Mouse (Mus musculus): Measurements from ENCODE around the gene Matn4. TPM values are rescaled to one million over a fixed set of nuclear protein-coding genes. Genes with fewer than 3 reads are reported as not detected.
"Not testable (repeated sequence)": the region's sequence is repeated elsewhere in the genome, so short reads cannot be mapped to it uniquely, and the experiment has no call there.

The Matn4 gene
- total RNA-seq, 1 experiment = 2.3 TPM

DNA sequence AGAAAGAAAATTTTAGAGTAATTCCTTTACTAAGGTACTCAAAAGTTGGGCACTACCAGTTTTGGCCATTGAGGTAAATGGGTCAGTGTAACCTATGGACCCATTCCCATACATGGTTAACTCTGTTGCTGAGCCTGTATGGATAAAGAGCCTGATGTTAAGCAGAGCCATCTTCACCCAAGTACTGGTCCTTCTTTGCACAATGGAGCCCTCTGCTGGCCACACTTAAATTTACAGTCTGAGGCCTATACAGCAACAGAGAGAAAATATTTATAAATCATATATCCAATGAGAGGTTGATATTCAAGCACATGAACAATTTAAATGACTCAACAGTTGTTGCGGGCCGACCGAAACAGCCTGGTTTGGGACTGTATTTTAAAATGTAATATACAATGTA, 56.0 kb downstream of the Matn4 start:
- in situ Hi-C loops (cut with MboI; ENCODE audit: low sequenced_read_pairs in 2 of 2, unreplicated experiment in 2 of 2) = loop anchor here in 1 of 2 experiments (10.0 kb wide), 1 partner anchor 244 kb away; no protein-coding TSS in a partner anchor
- Histone ChIP-seq H3K4me3 (ENCODE audit: insufficient read depth in 1 of 2, low read depth in 1 of 2, low read length in 2 of 2, poor library complexity in 1 of 2, severe bottlenecking in 1 of 2) (no peak overlapping the region), H3K27ac (ENCODE audit: insufficient read depth, low read depth, low read length, poor library complexity, severe bottlenecking) (no peak overlapping the region), H3K36me3 (ENCODE audit: control insufficient read depth, insufficient read depth, low read length, poor library complexity, severe bottlenecking) (no peaks in the 10 kb centered on the region), H3K4me1 (ENCODE audit: control insufficient read depth in 2 of 2, insufficient read depth in 2 of 2, low read length in 2 of 2, poor library complexity in 1 of 2) (no peaks in the 10 kb centered on the region), H3K9me3 (ENCODE audit: control insufficient read depth, insufficient read depth, low read depth, low read length) (no peaks in the 10 kb centered on the region), H3K9ac (ENCODE audit: insufficient read depth, low read depth, low read length, poor library complexity, severe bottlenecking) (no peak overlapping the region)
- TF ChIP-seq ZC3H11A (IDR thresholded peaks at IDR 0.05; ENCODE audit: borderline replicate concordance, low read depth, low read length) = peak; percentile 64
- no peak for TF ChIP-seq MAFK (IDR thresholded peaks at IDR 0.05; ENCODE audit: insufficient read depth, low read depth, low read length)
- DNase-seq (ENCODE audit: low read depth, low spot score) = peak; percentile 34

DNA sequence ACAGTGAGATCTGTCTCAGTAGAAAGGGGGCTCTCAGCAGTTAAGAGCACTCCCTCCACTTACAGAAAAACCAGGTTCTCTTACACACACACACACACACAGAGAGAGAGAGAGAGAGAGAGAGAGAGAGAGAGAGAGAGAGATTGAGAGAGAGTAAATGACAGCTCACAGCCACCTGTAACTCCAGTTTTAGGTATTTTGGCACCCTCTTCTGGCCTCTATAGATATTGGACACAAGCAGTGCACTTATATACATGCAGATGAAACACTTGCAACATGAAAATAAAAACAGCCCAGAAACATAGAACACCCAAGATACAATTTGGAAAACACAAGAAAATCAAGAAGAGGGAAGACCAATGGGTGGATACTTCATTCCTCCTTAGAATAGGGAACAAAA, 57.3 kb downstream of the Matn4 start:
- H3K36me3 ChIP-seq (ENCODE audit: control insufficient read depth, insufficient read depth, low read length, poor library complexity, severe bottlenecking); H3K27ac ChIP-seq (ENCODE audit: insufficient read depth, low read depth, low read length, poor library complexity, severe bottlenecking); H3K9ac ChIP-seq (ENCODE audit: insufficient read depth, low read depth, low read length, poor library complexity, severe bottlenecking); H3K4me1 ChIP-seq (ENCODE audit: control insufficient read depth in 2 of 2, insufficient read depth in 2 of 2, low read length in 2 of 2, poor library complexity in 1 of 2); H3K4me3 ChIP-seq (ENCODE audit: insufficient read depth in 1 of 2, low read depth in 1 of 2, low read length in 2 of 2, poor library complexity in 1 of 2, severe bottlenecking in 1 of 2); DNase-seq (ENCODE audit: low read depth, low spot score); H3K9me3 ChIP-seq (ENCODE audit: control insufficient read depth, insufficient read depth, low read depth, low read length): not testable (repeated sequence)
- in situ Hi-C loops (cut with MboI; ENCODE audit: low sequenced_read_pairs in 2 of 2, unreplicated experiment in 2 of 2) = loop anchor here in 1 of 2 experiments (10.0 kb wide), 1 partner anchor 243 kb away; no protein-coding TSS in a partner anchor

DNA sequence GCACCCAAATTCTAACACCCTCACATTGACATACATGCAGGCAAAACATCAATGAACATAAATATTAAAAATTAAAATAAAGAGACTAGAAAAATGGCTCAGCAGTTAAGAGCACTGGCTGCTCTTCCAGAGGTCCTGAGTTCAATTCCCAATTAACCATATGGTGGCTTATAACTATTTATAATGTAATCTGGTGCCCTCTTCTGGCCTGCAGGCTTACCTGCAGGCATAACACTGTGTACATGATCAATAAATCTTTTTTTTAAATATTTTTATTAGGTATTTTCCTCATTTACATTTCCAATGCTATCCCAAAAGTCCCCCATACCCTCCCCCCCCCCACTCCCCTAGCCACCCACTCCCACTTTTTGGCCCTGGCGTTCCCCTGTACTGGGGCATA, 61.2 kb downstream of the Matn4 start:
- H3K4me3 ChIP-seq (ENCODE audit: insufficient read depth in 1 of 2, low read depth in 1 of 2, low read length in 2 of 2, poor library complexity in 1 of 2, severe bottlenecking in 1 of 2); H3K4me1 ChIP-seq (ENCODE audit: control insufficient read depth in 2 of 2, insufficient read depth in 2 of 2, low read length in 2 of 2, poor library complexity in 1 of 2); H3K27ac ChIP-seq (ENCODE audit: insufficient read depth, low read depth, low read length, poor library complexity, severe bottlenecking); H3K9me3 ChIP-seq (ENCODE audit: control insufficient read depth, insufficient read depth, low read depth, low read length); DNase-seq (ENCODE audit: low read depth, low spot score); H3K36me3 ChIP-seq (ENCODE audit: control insufficient read depth, insufficient read depth, low read length, poor library complexity, severe bottlenecking); H3K9ac ChIP-seq (ENCODE audit: insufficient read depth, low read depth, low read length, poor library complexity, severe bottlenecking): not testable (repeated sequence)
- in situ Hi-C loops (cut with MboI; ENCODE audit: low sequenced_read_pairs in 2 of 2, unreplicated experiment in 2 of 2) = loop anchor here in 1 of 2 experiments (10.0 kb wide), 1 partner anchor 239 kb away; no protein-coding TSS in a partner anchor

Other genes with a start within 250 kb of the Matn4 start
- 0.80 and 0.90 TPM in 2 replicates for gene Kcns1, start 234.0 kb downstream of the Matn4 start, total RNA-seq (2012; rRNA removed)
- gene Wfdc5, start 222.4 kb downstream of the Matn4 start, total RNA-seq (2012; rRNA removed) = not detected in 2 replicates
- gene Wfdc12, start 214.6 kb downstream of the Matn4 start, total RNA-seq (2012; rRNA removed) = not detected in 2 replicates
- gene Wfdc15a, start 205.0 kb downstream of the Matn4 start, total RNA-seq (2012; rRNA removed) = 4.4 and 11.9 TPM in 2 replicates
- gene Wfdc15b, start 183.5 kb downstream of the Matn4 start, total RNA-seq (2012; rRNA removed) = not detected in 2 replicates
- not detected in 2 replicates for gene Svs2, start 166.7 kb downstream of the Matn4 start, total RNA-seq (2012; rRNA removed)
- gene Svs3b, start 148.5 kb downstream of the Matn4 start, total RNA-seq (2012; rRNA removed) = not detected in 2 replicates
- not detected in 2 replicates for gene Svs4, start 126.7 kb downstream of the Matn4 start, total RNA-seq (2012; rRNA removed)
- gene Svs3a, start 115.9 kb downstream of the Matn4 start, total RNA-seq (2012; rRNA removed) = not detected in 2 replicates
- not detected in 2 replicates for gene Svs6, start 88.4 kb downstream of the Matn4 start, total RNA-seq (2012; rRNA removed)
- not detected in 2 replicates for gene Svs5, start 72.4 kb downstream of the Matn4 start, total RNA-seq (2012; rRNA removed)
- gene Slpi, start 16.1 kb downstream of the Matn4 start, total RNA-seq (2012; rRNA removed) = not detected in 2 replicates
- gene Rbpjl, start 2.0 kb downstream of the Matn4 start, total RNA-seq (2012; rRNA removed) = 0.04 TPM in 1 of 2 replicates, not detected in the other
- gene Sdc4, start 38.7 kb upstream of the Matn4 start, total RNA-seq (2012; rRNA removed) = 102 and 172 TPM in 2 replicates
- 47.6 and 51.1 TPM in 2 replicates for gene Sys1, start 51.8 kb upstream of the Matn4 start, total RNA-seq (2012; rRNA removed)
- 2.1 TPM in 1 of 2 replicates, not detected in the other for gene Gm20458, start 55.8 kb upstream of the Matn4 start, total RNA-seq (2012; rRNA removed)
- 0.22 and 0.26 TPM in 2 replicates for gene Trp53tg5, start 68.6 kb upstream of the Matn4 start, total RNA-seq (2012; rRNA removed)
- 2.9 and 4.2 TPM in 2 replicates for gene Dbndd2, start 80.9 kb upstream of the Matn4 start, total RNA-seq (2012; rRNA removed)
- gene Pigt, start 92.4 kb upstream of the Matn4 start, total RNA-seq (2012; rRNA removed) = 57.2 and 97.3 TPM in 2 replicates
- 41.5 and 58.4 TPM in 2 replicates for gene Wfdc2, start 157.3 kb upstream of the Matn4 start, total RNA-seq (2012; rRNA removed)
- not detected in 2 replicates for gene Spint3, start 168.3 kb upstream of the Matn4 start, total RNA-seq (2012; rRNA removed)
- gene Wfdc6a, start 180.3 kb upstream of the Matn4 start, total RNA-seq (2012; rRNA removed) = not detected in 2 replicates
- not detected in 2 replicates for gene Eppin, start 188.4 kb upstream of the Matn4 start, total RNA-seq (2012; rRNA removed)
- gene Wfdc6b, start 208.4 kb upstream of the Matn4 start, total RNA-seq (2012; rRNA removed) = not detected in 2 replicates
- not detected in 2 replicates for gene Wfdc8, start 208.5 kb upstream of the Matn4 start, total RNA-seq (2012; rRNA removed)
- not detected in 2 replicates for gene Wfdc16, start 233.6 kb upstream of the Matn4 start, total RNA-seq (2012; rRNA removed)

Measured in ES-E14 (cell line).